In the genomic region with DNA sequence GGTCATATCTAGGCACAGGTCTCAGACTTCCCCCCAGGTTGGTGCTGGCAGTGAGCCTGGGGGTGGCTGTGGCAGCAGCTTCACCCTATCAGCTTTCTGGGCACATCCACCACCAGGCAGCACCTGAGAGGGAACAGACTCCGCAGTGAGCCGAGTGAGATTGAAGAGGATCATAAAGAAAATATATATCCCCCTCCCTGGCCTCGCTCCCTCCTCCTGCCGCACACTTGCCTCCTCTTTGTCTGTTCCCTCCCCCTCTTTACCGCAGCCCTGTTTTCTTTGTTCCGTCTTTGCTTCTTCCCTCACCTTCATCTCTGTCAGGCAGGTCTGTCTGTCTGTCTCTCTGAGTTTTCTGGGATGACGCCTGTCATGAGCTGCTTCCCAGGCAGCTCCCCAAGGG, we compare ENCODE assay signal across 22 mouse cellular contexts. TPM values are rescaled to one million over a fixed set of nuclear protein-coding genes. Genes with fewer than 3 reads are reported as not detected.
DNase-seq lines count a peak whose midpoint lies in the region; ATAC-seq lines count a peak whose summit lies in the region.
"Had no signal": no experiment of that assay in that cellular context is flagged by ENCODE, and none has a peak within 500 bp of the region (broad histone marks: within the 10 kb centered on the region; RNA-seq: fewer than 3 reads in every experiment).

No protein-coding gene starts in this region.

- DNase-seq in kidney, adult 18-20 months = no peak
- no peak for DNase-seq in right cerebral cortex, postnatal 10 days (ENCODE audit: low spot score in 2 of 2)
- DNase-seq in ovary, postnatal 14 days (ENCODE audit: low spot score) = no peak
- DNase-seq: adrenal gland, postnatal 14 days; cerebellum, adult 2 months; heart, postnatal 36 days; kidney, postnatal 10 days; lung, embryonic 14.5 days; right cerebral cortex, adult 18-20 months; spleen, adult 18-20 months had no signal

- 0 out of 2 replicates have a peak overlapping the region, but pooled peaks have one; percentile 10 for H3K9ac ChIP-seq in kidney, embryonic 16.5 days (replicated peaks; ENCODE audit: low read length)
- no peak overlapping the region for H3K9ac ChIP-seq in hindbrain, embryonic 13.5 days
- H3K9ac ChIP-seq in limb, embryonic 12.5 days (replicated peaks) = no peak overlapping the region
- H3K9ac ChIP-seq in neural tube, embryonic 14.5 days (replicated peaks; ENCODE audit: low read depth, low read length) = peak overlapping the region; percentile 12; the same call in 1 of the 2 replicates
- H3K9ac ChIP-seq: embryonic facial prominence, embryonic 12.5 days; heart, embryonic 12.5 days; liver, embryonic 12.5 days; lung, embryonic 14.5 days; stomach, embryonic 15.5 days had no signal

- no peak overlapping the region for H3K4me2 ChIP-seq in kidney, embryonic 16.5 days (replicated peaks; ENCODE audit: low read depth, low read length)
- no peak overlapping the region for H3K4me2 ChIP-seq in hindbrain, embryonic 13.5 days
- 0 out of 2 replicates have a peak overlapping the region, but pooled peaks have one; percentile 2 for H3K4me2 ChIP-seq in limb, embryonic 12.5 days
- no peak overlapping the region; the same call in 1 of the 2 replicates for H3K4me2 ChIP-seq in neural tube, embryonic 14.5 days (ENCODE audit: low read depth, low read length)
- H3K4me2 ChIP-seq: embryonic facial prominence, embryonic 12.5 days; heart, embryonic 12.5 days; liver, embryonic 12.5 days; lung, embryonic 14.5 days; stomach, embryonic 15.5 days had no signal

- 21% methylated on average over 7 of the region's 7 CpGs for WGBS in kidney, embryonic 16.5 days
- 42% methylated on average over 7 of the region's 7 CpGs for WGBS in hindbrain, embryonic 13.5 days
- WGBS in limb, embryonic 12.5 days = 23% methylated on average over 7 of the region's 7 CpGs
- WGBS in neural tube, embryonic 14.5 days = 13% methylated on average over 7 of the region's 7 CpGs

- no peak overlapping the region for H3K4me3 ChIP-seq in kidney, embryonic 16.5 days (ENCODE audit: low read length)
- no peak overlapping the region for H3K4me3 ChIP-seq in hindbrain, embryonic 13.5 days
- no peak overlapping the region for H3K4me3 ChIP-seq in limb, embryonic 12.5 days (replicated peaks)
- H3K4me3 ChIP-seq in neural tube, embryonic 14.5 days (ENCODE audit: low read depth, low read length) = no peak overlapping the region
- H3K4me3 ChIP-seq: embryonic facial prominence, embryonic 12.5 days; heart, embryonic 12.5 days; liver, embryonic 12.5 days; stomach, embryonic 15.5 days had no signal

- no peak overlapping the region for H3K27ac ChIP-seq in kidney, embryonic 16.5 days (ENCODE audit: low read length)
- peak overlapping the region; percentile 81 for H3K27ac ChIP-seq in hindbrain, embryonic 13.5 days
- peak overlapping the region; percentile 54; the same call in 1 of the 2 replicates for H3K27ac ChIP-seq in limb, embryonic 12.5 days
- peak overlapping the region; percentile 85 for H3K27ac ChIP-seq in neural tube, embryonic 14.5 days (ENCODE audit: low read depth, low read length)
- H3K27ac ChIP-seq: embryonic facial prominence, embryonic 12.5 days; liver, embryonic 12.5 days; macrophage; stomach, embryonic 15.5 days had no signal

- ATAC-seq in kidney, embryonic 16.5 days (ENCODE audit: low FRiP score, low TSS enrichment) = no peak
- peak; percentile 31; the same call in 1 of the 2 replicates for ATAC-seq in hindbrain, embryonic 13.5 days (ENCODE audit: low FRiP score)
- ATAC-seq in limb, embryonic 12.5 days (ENCODE audit: insufficient number of reproducible peaks, insufficient read depth, low FRiP score, low TSS enrichment, low read depth) = no peak
- peak; percentile 74 for ATAC-seq in neural tube, embryonic 14.5 days (ENCODE audit: low read depth)
- ATAC-seq: activated CD4-positive, CD25-positive, alpha-beta regulatory T cell, adult 4 months; intestine, embryonic 16.5 days; liver, embryonic 12.5 days; Patski had no signal

- no peaks in the 10 kb centered on the region for H3K36me3 ChIP-seq in kidney, embryonic 16.5 days (ENCODE audit: insufficient read depth, low read length)
- H3K36me3 ChIP-seq in hindbrain, embryonic 13.5 days = no peaks in the 10 kb centered on the region
- H3K36me3 ChIP-seq in limb, embryonic 12.5 days = no peaks in the 10 kb centered on the region
- no peaks in the 10 kb centered on the region for H3K36me3 ChIP-seq in neural tube, embryonic 14.5 days (ENCODE audit: control insufficient read depth, insufficient read depth, low read length)
- H3K36me3 ChIP-seq: embryonic facial prominence, embryonic 12.5 days; heart, embryonic 12.5 days; liver, embryonic 12.5 days; stomach, embryonic 15.5 days had no signal

- peaks cover 10% of the 10 kb centered on the region; the same call in 1 of the 2 replicates for H3K4me1 ChIP-seq in kidney, embryonic 16.5 days (ENCODE audit: insufficient read depth, low read length)
- H3K4me1 ChIP-seq in hindbrain, embryonic 13.5 days (replicated peaks) = peaks cover 22% of the 10 kb centered on the region
- H3K4me1 ChIP-seq in limb, embryonic 12.5 days (replicated peaks) = peaks cover 60% of the 10 kb centered on the region
- H3K4me1 ChIP-seq in neural tube, embryonic 14.5 days (ENCODE audit: control insufficient read depth, insufficient read depth, low read length) = 0 out of 2 replicates have a peak, but pooled peaks cover 3% of the 10 kb centered on the region
- H3K4me1 ChIP-seq: embryonic facial prominence, embryonic 12.5 days; liver, embryonic 12.5 days; stomach, embryonic 15.5 days had no signal

- no peaks in the 10 kb centered on the region for H3K9me3 ChIP-seq in kidney, embryonic 16.5 days (ENCODE audit: low read length)
- H3K9me3 ChIP-seq in hindbrain, embryonic 13.5 days = no peaks in the 10 kb centered on the region
- H3K9me3 ChIP-seq in limb, embryonic 12.5 days = no peaks in the 10 kb centered on the region
- H3K9me3 ChIP-seq in neural tube, embryonic 14.5 days (ENCODE audit: control insufficient read depth, low read length) = no peaks in the 10 kb centered on the region
- H3K9me3 ChIP-seq: embryonic facial prominence, embryonic 12.5 days; liver, embryonic 12.5 days; stomach, embryonic 15.5 days had no signal

- peaks cover 7% of the 10 kb centered on the region; the same call in 1 of the 2 replicates for H3K27me3 ChIP-seq in kidney, embryonic 16.5 days (ENCODE audit: insufficient read depth, low read length)
- H3K27me3 ChIP-seq in hindbrain, embryonic 13.5 days = peaks cover 66% of the 10 kb centered on the region
- H3K27me3 ChIP-seq in limb, embryonic 12.5 days = no peaks in the 10 kb centered on the region; the same call in 1 of the 2 replicates
- peaks cover 3% of the 10 kb centered on the region for H3K27me3 ChIP-seq in neural tube, embryonic 14.5 days (ENCODE audit: control insufficient read depth, insufficient read depth, low read length)

RNA-seq across cellular contexts. Expression of gene Calcoco1, which starts 32.4 kb away (rescaled TPM):
- 60.4 and 63.2 TPM in 2 replicates for polyA plus RNA-seq in kidney, embryonic 16.5 days (2015; fragmentation: Nextera tagmentation; extraction: Ambion mirVana)
- polyA plus RNA-seq in hindbrain, embryonic 13.5 days (2015; fragmentation: Nextera tagmentation; extraction: Ambion mirVana) = 41.8 and 42.3 TPM in 2 replicates
- 43.0 and 49.4 TPM in 2 replicates for polyA plus RNA-seq in limb, embryonic 12.5 days (2016; fragmentation: Nextera tagmentation; extraction: Ambion mirVana)
- polyA plus RNA-seq in neural tube, embryonic 14.5 days (2014; fragmentation: Nextera tagmentation; extraction: Ambion mirVana) = 23.5 and 29.3 TPM in 2 replicates

Comparison
In these comparisons a context has a peak if more than half of its experiments do, and no peak if none do; other contexts are left out.
1. ATAC-seq: peak in hindbrain, embryonic 13.5 days (single experiment) and neural tube, embryonic 14.5 days (single experiment); none in kidney, embryonic 16.5 days (single experiment) and limb, embryonic 12.5 days (single experiment).
2. H3K9ac ChIP-seq: peak in kidney, embryonic 16.5 days (single experiment) and neural tube, embryonic 14.5 days (single experiment); none in hindbrain, embryonic 13.5 days (single experiment) and limb, embryonic 12.5 days (single experiment).